Mouse (Mus musculus) kidney, postnatal 4 days (tissue): Measurements from ENCODE around the gene Krt6a.
"Not testable (repeated sequence)": the region's sequence is repeated elsewhere in the genome, so short reads cannot be mapped to it uniquely, and the experiment has no call there.

Experiments used
- DNase-seq, 2 experiments: peaks; one replicate each; pipeline ENCODE4 v3.0.0; 2021; ENCODE audit warnings: mixed read lengths in 2 of 2

Krt6a gene

GRCm38 (mm10) chr15:101694207-101694606 lies at the start of gene Krt6a:
Gene Krt6a (minus strand): TSS chr15:101694307.
- DNase-seq = no peak

DNA sequence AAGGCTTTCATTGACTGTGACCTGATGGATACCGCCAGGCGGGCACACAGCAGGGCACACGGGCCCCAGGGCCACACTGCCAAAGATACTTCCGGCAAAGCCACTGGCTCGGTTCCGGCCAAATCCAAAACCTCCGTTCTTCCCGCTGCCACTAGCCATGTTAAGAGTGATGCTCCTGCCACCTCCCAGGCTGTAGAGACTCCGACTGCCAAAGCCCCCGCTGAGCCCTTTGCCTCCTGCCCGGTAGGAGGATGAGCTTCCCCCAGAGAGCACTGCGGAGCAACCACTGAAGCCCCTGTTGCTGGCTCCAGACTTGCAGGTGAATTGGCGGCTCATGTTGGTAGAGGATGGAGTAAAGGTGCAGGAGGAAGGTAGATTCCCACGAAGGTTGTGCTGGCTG lies 48.6 kb upstream of the Krt6a start, which contains the start of gene Krt71:
Krt71 (minus strand) TSS at position 399 of the 400 bp plus-strand sequence.
- DNase-seq = no peak

DNA sequence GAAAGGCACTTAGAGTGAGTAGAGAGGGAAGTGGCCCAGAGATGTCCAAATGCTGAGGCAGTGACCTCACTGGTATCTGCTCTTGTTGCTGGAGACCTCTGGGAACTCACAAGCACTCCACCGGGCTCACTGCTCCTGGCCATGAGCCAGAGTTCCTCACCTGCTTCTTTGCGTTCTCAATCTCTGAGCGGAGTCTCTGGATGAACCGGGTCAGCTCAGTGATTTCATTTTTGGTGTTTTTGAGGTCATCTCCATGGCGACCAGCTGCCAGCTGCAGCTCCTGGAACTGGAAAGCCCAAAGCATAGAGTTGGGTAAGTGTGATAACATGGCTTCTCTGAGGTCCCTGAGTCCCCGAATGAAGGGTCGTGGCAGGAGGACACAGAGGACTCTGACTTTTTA lies 43.7 kb upstream of the Krt6a start:
- DNase-seq = no peak

- DNase-seq = no peak
These were observed 36.5 kb upstream of the Krt6a start for GRCm38 (mm10) chr15:101730653-101731052.

DNA sequence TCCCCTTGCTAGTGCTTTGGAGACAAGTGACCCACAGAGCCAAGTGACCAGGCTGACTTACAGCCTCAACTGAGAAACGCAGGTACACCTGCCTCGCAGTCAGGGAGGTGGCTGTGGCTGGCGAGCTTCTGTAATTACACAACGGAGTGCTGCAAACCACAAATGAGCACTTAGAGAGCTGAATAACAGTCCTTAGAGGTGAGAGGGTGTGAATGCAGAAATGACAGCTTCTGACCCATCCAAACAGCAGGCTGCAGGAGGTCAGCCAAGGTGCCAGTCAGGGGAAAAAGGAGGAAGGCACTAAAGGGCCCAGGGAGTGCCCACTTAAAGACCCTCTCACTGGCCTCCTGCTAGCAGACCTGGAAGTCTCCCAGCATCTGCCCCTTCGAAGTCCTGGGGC lies 30.6 kb upstream of the Krt6a start:
- DNase-seq = no peak

DNA sequence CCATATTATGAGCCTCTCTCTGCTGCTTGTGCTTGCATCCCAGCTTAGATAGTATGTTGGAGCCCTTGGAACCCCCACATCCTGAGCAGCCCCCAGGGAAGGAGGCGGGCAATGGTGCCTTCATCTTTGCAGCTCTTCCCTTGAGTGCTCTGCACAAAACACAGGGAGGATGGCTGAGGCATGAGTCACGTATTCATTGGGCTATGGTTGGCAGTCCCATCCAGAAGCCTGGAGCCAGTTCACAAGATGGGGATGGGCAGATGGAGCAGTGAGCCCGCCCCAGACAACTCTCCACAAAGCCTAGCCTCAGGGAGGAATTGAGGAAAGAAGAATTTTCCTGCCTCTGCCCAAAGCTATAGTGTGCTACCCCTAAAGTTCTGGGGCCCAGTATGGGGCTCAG lies 21.7 kb upstream of the Krt6a start:
- DNase-seq = no peak

- no peak for DNase-seq
These were observed 20.2 kb upstream of the Krt6a start for GRCm38 (mm10) chr15:101714356-101714755.

DNA sequence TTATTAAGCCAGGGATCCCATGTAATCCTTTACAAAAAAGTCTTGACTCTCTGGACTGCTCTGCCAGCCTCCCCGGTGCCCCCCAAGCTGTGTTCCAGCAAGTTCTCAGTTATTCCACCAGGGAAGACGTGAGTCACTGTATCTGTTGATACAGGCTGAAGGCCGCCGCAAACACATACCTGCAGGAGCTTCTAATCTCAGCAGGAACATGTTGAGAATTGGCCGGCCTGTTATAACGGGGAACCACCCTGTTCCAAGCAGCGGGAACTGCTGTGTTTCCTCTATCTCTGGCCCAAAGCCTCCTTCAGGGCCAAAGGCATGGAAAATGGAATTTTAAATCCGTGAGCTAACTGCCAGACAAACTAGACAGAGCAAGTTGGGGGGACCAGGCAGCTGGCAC lies 19.6 kb upstream of the Krt6a start:
- no peak for DNase-seq

- DNase-seq = no peak
These were observed 18.6 kb upstream of the Krt6a start, which contains the start of gene Krt5 for GRCm38 (mm10) chr15:101712720-101713119. Gene Krt5 (minus strand): TSS chr15:101712898.

DNA sequence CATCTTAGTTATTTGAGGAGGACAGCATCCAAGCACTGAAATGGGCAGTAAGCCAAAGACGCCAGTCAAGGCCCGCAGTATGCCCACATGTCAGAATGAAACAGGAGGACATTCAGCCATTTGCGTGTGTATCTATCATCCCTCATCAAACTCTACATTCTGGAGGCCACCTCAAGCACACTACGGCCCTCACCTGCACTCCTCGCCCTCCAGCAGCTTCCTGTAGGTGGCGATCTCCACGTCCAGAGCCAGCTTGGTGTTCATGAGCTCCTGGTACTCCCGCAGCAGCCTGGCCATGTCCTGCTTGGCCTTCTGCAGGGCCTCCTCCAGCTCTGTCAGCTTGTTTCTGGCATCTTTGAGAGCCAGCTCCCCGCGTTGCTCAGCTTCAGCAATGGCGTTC lies 14.6 kb upstream of the Krt6a start:
- peak; percentile 7 to 19 for DNase-seq

DNA sequence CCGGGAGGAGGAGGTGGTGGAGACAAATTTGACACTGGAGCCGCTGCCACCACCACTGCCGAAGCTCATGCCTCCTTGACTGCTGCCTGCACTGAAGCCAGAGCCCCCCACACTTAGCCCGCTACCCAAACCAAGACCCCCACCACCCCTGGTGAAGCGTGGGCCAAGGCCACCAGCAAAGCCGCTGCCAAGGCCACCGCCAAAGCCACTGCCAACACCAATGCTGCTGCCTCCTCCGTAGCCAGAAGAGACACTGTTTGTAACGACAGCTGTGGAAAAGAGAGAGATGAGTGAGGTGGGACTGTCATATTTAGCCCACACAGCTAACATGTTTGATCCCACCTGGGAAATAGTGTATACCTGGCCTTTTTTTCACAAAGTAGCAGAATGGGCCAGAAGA lies 13.3 kb upstream of the Krt6a start:
- no peak for DNase-seq

GRCm38 (mm10) chr15:101704066-101704465 lies 10.0 kb upstream of the Krt6a start:
- peak; percentile 37 to 49 for DNase-seq

DNA sequence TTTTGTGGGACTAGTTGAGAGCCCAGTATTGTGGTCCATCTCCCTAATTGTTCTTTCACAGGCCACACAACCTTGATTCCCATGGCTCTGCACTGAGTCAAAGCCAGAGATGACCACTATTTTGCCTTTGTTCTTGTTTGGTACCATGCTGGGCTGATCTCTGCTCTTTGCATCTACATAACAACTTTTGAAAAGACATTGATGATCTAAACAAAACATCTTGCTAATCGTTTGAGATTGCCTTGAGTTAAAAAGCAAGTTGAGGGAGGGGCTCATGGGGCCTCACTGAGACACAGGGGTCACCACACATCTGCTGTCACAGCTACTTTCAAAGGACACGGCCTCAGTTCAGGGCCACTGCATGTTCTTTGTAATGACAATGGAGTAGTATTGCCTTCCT lies 8.3 kb upstream of the Krt6a start:
- DNase-seq = no peak

GRCm38 (mm10) chr15:101699866-101700265 lies 5.8 kb upstream of the Krt6a start:
- no peak for DNase-seq

DNA sequence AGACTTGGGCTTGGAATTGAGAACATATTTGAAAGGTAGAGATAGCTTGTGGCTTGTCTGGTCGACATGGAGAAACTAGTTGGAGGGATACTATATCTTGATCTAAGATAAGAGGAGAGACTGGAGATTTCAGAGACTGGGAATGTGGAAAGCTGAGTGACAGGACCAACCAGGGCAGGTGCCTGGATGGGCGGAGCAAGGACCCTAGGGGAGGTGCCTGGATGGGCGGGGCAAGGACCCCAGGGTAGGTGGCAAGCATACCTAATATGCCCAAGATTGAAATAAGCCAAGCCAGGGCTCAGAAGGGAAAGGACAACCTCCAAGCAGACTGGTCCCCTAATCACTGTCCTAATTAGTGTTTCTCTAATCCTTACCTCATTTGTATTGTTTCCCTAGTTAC lies 5.1 kb upstream of the Krt6a start:
- no peak for DNase-seq

DNA sequence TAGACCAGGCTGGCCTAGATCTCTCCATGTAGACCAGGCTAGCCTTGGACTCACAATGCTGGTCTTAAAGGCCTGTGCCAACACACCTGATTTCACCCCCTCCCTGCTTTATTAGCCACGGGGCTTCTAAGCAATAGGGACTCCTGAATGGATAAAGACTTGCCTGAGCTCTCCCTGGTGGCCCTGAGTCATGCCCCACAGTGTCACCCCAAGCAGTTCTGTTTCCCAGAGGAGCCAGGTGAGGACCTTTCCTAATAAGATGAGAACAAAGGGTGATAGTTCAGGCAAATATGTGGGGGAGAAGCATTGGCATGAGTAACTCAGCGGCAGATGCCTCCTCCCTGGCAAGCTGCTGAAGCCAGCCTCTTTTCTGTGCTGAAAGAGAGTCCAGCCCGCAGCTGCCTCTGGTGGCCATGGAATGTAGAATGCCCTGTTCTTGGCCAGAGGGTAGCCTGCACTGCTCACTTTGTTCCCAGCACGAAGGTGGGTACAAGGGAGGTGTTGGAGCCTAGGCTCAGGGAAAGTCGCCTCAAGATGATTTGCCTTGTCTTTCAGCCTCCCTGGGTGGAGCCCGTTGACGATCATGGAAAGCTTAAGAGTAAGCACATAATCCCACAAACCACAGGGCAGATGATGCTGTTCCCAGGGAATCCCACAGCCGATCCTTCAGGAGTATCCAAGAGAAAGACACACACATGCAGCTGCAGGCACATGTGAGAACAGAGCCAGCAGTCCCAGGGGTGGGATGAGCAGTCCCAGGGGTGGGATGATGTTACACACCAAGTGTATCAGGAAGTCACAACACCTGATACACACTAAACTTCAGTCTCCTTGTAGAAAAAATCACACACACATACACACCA lies 3.5 kb upstream of the Krt6a start:
- DNase-seq = peak in 1 of 2 experiments; percentile 9

- not testable (repeated sequence) for DNase-seq
These were observed 3.6 kb downstream of the Krt6a start for GRCm38 (mm10) chr15:101690460-101690859.

GRCm38 (mm10) chr15:101688161-101688560 lies 5.9 kb downstream of the Krt6a start:
- no peak for DNase-seq

GRCm38 (mm10) chr15:101680187-101680586 lies 13.9 kb downstream of the Krt6a start, which contains the start of gene Krt6b:
Gene Krt6b (minus strand): TSS chr15:101680287.
- DNase-seq = no peak

- no peak for DNase-seq
These were observed 18.1 kb downstream of the Krt6a start for GRCm38 (mm10) chr15:101675978-101676377.

- no peak for DNase-seq
These were observed 41.3 kb downstream of the Krt6a start for GRCm38 (mm10) chr15:101652736-101653265.

- DNase-seq = no peak
These were observed 46.8 kb downstream of the Krt6a start, which contains the start of gene Gm5478 for GRCm38 (mm10) chr15:101647280-101647679. Gene Gm5478 (minus strand): TSS chr15:101647380.
